Mouse (Mus musculus) left cerebral cortex, postnatal 25 days (tissue): ENCODE data around the gene Dusp27. TPM values are rescaled to one million over a fixed set of nuclear protein-coding genes. Genes with fewer than 3 reads are reported as not detected.

Source experiments
- DNase-seq, 2 experiments: peaks; one replicate each; pipeline ENCODE4 v3.0.0; 2022; ENCODE audit warnings: low spot score in 2 of 2, mixed read lengths in 1 of 2
- intact Hi-C: fragments of 180-260 bp; cut with DNase I; formaldehyde crosslinking; loops from one replicate; pipeline ENCODE4 v1.15.1; 2025
- total RNA-seq, 2 experiments: library from RNA; stranded (reverse); gene quantifications; 2 replicates each; pipeline ENCODE4 v1.2.3; 2021

The Dusp27 gene
- total RNA-seq, 2 experiments from 2014 or later = 0.21 TPM

DNA sequence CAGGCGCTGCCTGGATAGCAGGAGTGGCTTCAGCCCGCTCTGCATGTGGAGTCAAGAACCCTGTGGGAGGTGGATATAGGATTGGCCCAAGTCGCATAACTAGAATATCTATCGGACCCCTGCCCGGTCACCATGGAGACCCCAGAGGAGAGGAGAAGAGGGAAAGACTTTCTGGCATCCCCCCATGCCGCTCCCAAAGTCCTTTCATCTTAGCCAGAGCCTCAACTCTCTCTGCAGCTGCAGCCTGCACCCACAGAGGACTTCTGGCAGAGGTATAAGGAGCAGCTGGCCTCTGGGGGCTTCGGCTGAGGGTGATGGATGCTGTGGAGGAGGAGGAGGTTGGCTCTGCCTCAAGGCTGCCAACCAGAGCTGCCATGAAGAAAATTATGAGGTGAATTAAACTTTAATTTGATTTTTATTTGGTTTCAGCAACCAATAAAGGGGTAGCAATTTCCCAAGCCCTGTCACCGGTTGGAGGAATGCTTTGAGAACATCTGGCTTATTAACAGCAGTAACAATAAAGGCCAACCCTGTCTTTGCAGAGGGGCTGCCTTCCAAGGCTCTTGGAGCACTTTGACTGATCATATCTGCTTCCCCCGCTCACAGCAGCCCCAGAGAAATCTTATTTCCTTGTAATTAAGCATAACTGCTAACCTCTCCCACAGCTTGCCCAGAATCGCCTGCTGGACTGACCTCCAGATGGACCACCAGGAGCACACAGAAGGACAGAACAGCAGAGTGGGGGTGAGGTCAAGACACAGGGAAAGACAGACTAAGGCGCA, 78.5 kb downstream of the Dusp27 start:
- no peak for DNase-seq
- intact Hi-C loops = no loop called here

DNA sequence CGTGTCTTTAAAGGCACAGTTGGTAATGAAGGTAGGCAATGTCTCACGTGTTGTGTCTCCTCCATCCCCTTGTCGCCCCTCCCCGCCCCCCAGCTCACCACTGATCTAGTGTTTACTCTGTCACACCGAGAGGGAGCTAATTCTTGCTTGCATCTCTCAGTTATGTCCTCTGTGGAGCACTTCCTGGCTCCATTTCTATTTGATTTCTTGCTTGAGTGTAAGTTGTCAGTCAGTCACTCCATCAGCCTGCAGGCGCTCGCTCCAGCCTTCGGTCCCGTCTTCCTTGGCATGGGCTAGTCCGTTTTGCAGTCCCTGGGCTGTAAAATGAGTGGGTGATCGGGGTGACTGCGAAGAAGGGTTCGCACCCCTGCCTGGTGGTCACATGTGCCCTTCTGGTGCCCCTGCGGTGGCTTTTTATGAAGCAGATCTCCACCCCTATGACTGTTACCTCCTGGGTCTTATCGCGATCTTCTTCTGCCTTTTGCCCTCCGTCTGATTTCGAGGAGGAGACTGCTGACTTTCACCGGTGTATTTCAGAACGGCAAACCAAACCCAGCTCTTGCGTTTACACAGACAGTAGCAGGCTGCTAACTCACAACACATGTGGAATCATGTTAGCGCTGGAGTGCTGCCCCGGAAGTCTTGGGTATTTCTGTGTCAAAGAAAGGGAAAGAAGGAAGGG, 79.4 kb downstream of the Dusp27 start:
- no peak for DNase-seq
- intact Hi-C loops = loop anchor here (1.0 kb wide), 1 partner anchor 103 kb away; no protein-coding TSS in a partner anchor

Other genes starting within 250 kb of the Dusp27 start
- gene Pou2f1, start 125.2 kb downstream of the Dusp27 start, total RNA-seq = 10 to 100 TPM; 14.3 to 21.5 TPM
- gene Gpa33, start 2.3 kb upstream of the Dusp27 start, total RNA-seq = not detected
- under 1 TPM in 1 of 2 experiments, not detected in 1; 0.57 TPM for gene Mael, start 110.8 kb upstream of the Dusp27 start, total RNA-seq
- gene Ildr2, start 126.2 kb upstream of the Dusp27 start, total RNA-seq = 100 to 1,000 TPM; 115 to 128 TPM